Mouse (Mus musculus): ENCODE measurements around the gene Art3.

GRCm38 (mm10) chr5:92358767-92359455 is 27.3 kb downstream of the Art3 start:
- TF ChIP-seq POLR2A (IDR thresholded peaks at IDR 0.05; ENCODE audit: extremely low read depth, insufficient read depth, low read length) (no peak), CTCF (IDR thresholded peaks at IDR 0.05; ENCODE audit: extremely low read depth, insufficient read depth, low read length) (no peak)
